ENCODE assay signal across 23 mouse cellular contexts in the genomic region with DNA sequence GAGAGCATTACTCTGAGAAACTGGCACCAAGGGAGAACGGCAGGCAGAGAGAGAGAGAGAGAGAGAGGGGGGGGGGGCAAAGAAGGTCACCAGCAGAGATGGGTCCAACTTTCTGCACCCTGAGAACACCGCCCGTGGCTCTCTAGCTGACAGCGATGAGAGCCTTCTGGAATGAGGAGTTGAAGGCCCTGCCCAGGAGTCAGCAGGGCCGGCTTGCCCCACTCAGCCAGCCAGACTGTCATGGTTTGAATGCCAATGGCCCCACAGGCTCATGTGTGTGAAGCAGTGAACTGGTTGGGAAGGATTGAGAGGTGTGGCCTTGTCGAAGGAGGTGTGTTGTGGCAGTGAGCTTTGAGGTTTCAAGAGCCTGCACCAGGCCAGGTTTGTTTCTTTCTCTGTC. TPM values are rescaled to one million over a fixed set of nuclear protein-coding genes. Genes with fewer than 3 reads are reported as not detected.
"Had no signal": no experiment of that assay in that cellular context is flagged by ENCODE, and none has a peak within 500 bp of the region (broad histone marks: within the 10 kb centered on the region; RNA-seq: fewer than 3 reads in every experiment).

No protein-coding gene starts in this region.

- H3K27me3 ChIP-seq: limb, embryonic 13.5 days; stomach, embryonic 15.5 days had no signal

- H3K36me3 ChIP-seq: limb, embryonic 10.5 days; limb, embryonic 13.5 days; stomach, embryonic 15.5 days had no signal

- H3K27ac ChIP-seq: kidney, postnatal 0 days; layer of hippocampus, adult 2 months; limb, embryonic 10.5 days; limb, embryonic 13.5 days; macrophage; stomach, embryonic 15.5 days had no signal

- DNase-seq: kidney, adult 2 months; kidney, postnatal 25 days; layer of hippocampus, adult 9-11 months; lung, embryonic 14.5 days; midbrain, embryonic 14.5 days; thymus, postnatal 25 days had no signal

- ATAC-seq: intestine, postnatal 0 days; lung, postnatal 0 days had no signal

- H3K4me3 ChIP-seq: layer of hippocampus, adult 2 months; limb, embryonic 10.5 days; limb, embryonic 13.5 days; stomach, embryonic 15.5 days had no signal

- H3K9ac ChIP-seq: limb, embryonic 13.5 days; lung, embryonic 14.5 days; stomach, embryonic 15.5 days had no signal

- H3K4me2 ChIP-seq: limb, embryonic 13.5 days; lung, embryonic 14.5 days; midbrain, embryonic 11.5 days; stomach, embryonic 15.5 days had no signal

- H3K9me3 ChIP-seq: limb, embryonic 10.5 days; limb, embryonic 13.5 days; stomach, embryonic 15.5 days had no signal

RNA-seq across cellular contexts. Expression of a gene that starts 27.0 kb away (rescaled TPM):
- total RNA-seq: liver, adult 2 months; megakaryocyte-erythroid progenitor cell, adult 5-6 weeks had no signal
- polyA plus RNA-seq: intestine, postnatal 0 days; kidney, adult 2 months; kidney, embryonic 14.5 days; kidney, postnatal 0 days; large intestine, adult 2 months; limb, embryonic 10.5 days; limb, embryonic 13.5 days; liver, adult 2 months; lung, embryonic 14.5 days; lung, postnatal 0 days; macrophage; midbrain, embryonic 11.5 days; neural tube, embryonic 11.5 days; small intestine, adult 2 months; thymus, postnatal 0 days had no signal

RNA-seq across cellular contexts. Expression of a gene that starts 40.1 kb away (rescaled TPM):
- total RNA-seq: liver, adult 2 months; midbrain, postnatal 0 days had no signal
- polyA plus RNA-seq: liver, adult 2 months; macrophage had no signal

RNA-seq across cellular contexts. Expression of a gene that starts 40.9 kb away (rescaled TPM):
- total RNA-seq: megakaryocyte-erythroid progenitor cell, adult 5-6 weeks had no signal
- polyA plus RNA-seq: macrophage had no signal
